Mouse (Mus musculus) adrenal gland, postnatal 0 days (tissue): Measurements from ENCODE around the gene Gm4858. TPM values are rescaled to one million over a fixed set of nuclear protein-coding genes. Genes with fewer than 3 reads are reported as not detected.

ENCODE experiments used
- polyA plus RNA-seq: library from polyadenylated mRNA; unstranded; fragments of >200 nt; fragmentation: Nextera tagmentation; extraction: Ambion mirVana; gene quantifications from 2 replicates; pipeline ENCODE4 v1.2.1, GENCODE M21; 2015

Gm4858 gene
- polyA plus RNA-seq: not detected in 2 replicates

GRCm38 (mm10) chr3:93068523-93068922 is at the start of gene Gm4858:
Gene Gm4858, plus strand, starts transcription at chr3:93068823.

GRCm38 (mm10) chr3:93018960-93019359 is 49.7 kb upstream of the Gm4858 start, which contains the start of gene Lce1m:
Gene Lce1m, minus strand, starts transcription at chr3:93019060.

Other genes starting within 250 kb of the Gm4858 start
- 0.09 TPM in 1 of 2 replicates, not detected in the other for gene Kprp, start 241.6 kb upstream of the Gm4858 start, polyA plus RNA-seq
- 1.2 TPM in 1 of 2 replicates, not detected in the other for gene Lce1l, start 217.5 kb upstream of the Gm4858 start, polyA plus RNA-seq
- 0.24 TPM in 1 of 2 replicates, not detected in the other for gene 2310050C09Rik, start 198.6 kb upstream of the Gm4858 start, polyA plus RNA-seq
- gene Lce3a, start 142.6 kb upstream of the Gm4858 start, polyA plus RNA-seq: 1.8 TPM in 1 of 2 replicates, not detected in the other
- 1.2 TPM in 1 of 2 replicates, not detected in the other for gene Lce3b, start 135.8 kb upstream of the Gm4858 start, polyA plus RNA-seq
- 5.1 TPM in 1 of 2 replicates, not detected in the other for gene Lce3c, start 124.3 kb upstream of the Gm4858 start, polyA plus RNA-seq
- not detected in 2 replicates for gene Lce3d, start 111.4 kb upstream of the Gm4858 start, polyA plus RNA-seq
- 2.8 TPM in 1 of 2 replicates, not detected in the other for gene Lce3e, start 101.8 kb upstream of the Gm4858 start, polyA plus RNA-seq
- gene Lce3f, start 76.6 kb upstream of the Gm4858 start, polyA plus RNA-seq: 0.76 and 3.7 TPM in 2 replicates
- 5.8 TPM in 1 of 2 replicates, not detected in the other for gene Crct1, start 53.1 kb upstream of the Gm4858 start, polyA plus RNA-seq
- 0.82 TPM in 1 of 2 replicates, not detected in the other for gene Lce1m, start 49.8 kb upstream of the Gm4858 start, polyA plus RNA-seq
- not detected in 2 replicates for gene Crnn, start 76.0 kb downstream of the Gm4858 start, polyA plus RNA-seq
- gene Flg2, start 128.5 kb downstream of the Gm4858 start, polyA plus RNA-seq: 0.02 TPM in 1 of 2 replicates, not detected in the other
- gene Flg, start 204.7 kb downstream of the Gm4858 start, polyA plus RNA-seq: 0.14 and 1.4 TPM in 2 replicates